Mouse (Mus musculus) liver, embryonic 15.5 days (tissue): ENCODE results near the gene Pdzd2. TPM values are rescaled to one million over a fixed set of nuclear protein-coding genes. Genes with fewer than 3 reads are reported as not detected.

Experiments
- ATAC-seq: fragments of 200-750 bp; cut with Nextera tagmentation; 2 replicates; pipeline ENCODE4 v1.8.0; 2017; ENCODE audit warnings: moderate number of reproducible peaks, mild to moderate bottlenecking, moderate library complexity; ENCODE audit not compliant: insufficient read depth
- H3K27ac ChIP-seq: fragments of 300-500 bp; sonication (generic); replicated peaks from 2 replicates; pipeline ENCODE4 v1.5.1; 2015; ENCODE audit warnings: mild to moderate bottlenecking, inconsistent platforms
- H3K27me3 ChIP-seq: fragments of 300-500 bp; sonication (generic); 2 replicates; pipeline ENCODE4 v1.6.1; 2015; ENCODE audit warnings: mild to moderate bottlenecking, inconsistent platforms
- H3K36me3 ChIP-seq: fragments of 300-500 bp; sonication (generic); replicated peaks from 2 replicates; pipeline ENCODE4 v1.6.1; 2015; ENCODE audit warnings: moderate library complexity, mild to moderate bottlenecking, inconsistent platforms
- H3K4me1 ChIP-seq: fragments of 300-500 bp; sonication (generic); replicated peaks from 2 replicates; pipeline ENCODE4 v1.6.1; 2015; ENCODE audit warnings: inconsistent platforms
- H3K4me2 ChIP-seq: fragments of 300-500 bp; sonication (generic); 2 replicates; pipeline ENCODE4 v1.6.1; 2015; ENCODE audit warnings: moderate library complexity, mild to moderate bottlenecking, inconsistent platforms
- H3K4me3 ChIP-seq: fragments of 300-500 bp; sonication (generic); replicated peaks from 2 replicates; pipeline ENCODE4 v1.5.1; 2015; ENCODE audit warnings: mild to moderate bottlenecking, inconsistent platforms
- H3K9ac ChIP-seq: fragments of 300-500 bp; sonication (generic); 2 replicates; pipeline ENCODE4 v1.6.1; 2015; ENCODE audit warnings: moderate library complexity, mild to moderate bottlenecking, inconsistent platforms
- H3K9me3 ChIP-seq: fragments of 300-500 bp; sonication (generic); replicated peaks from 2 replicates; pipeline ENCODE4 v1.6.1; 2016; ENCODE audit warnings: inconsistent platforms
- WGBS: fragments of 180-500 bp; shearing (Covaris S2); methylation state at CpG from one replicate; pipeline ENCODE4 v1.1.7; 2015; ENCODE audit warnings: mixed read lengths; ENCODE audit not compliant: insufficient replicate concordance; 5-methylcytosine and 5-hydroxymethylcytosine counted together
- polyA plus RNA-seq: library from polyadenylated mRNA; unstranded; fragments of >200 nt; fragmentation: Nextera tagmentation; extraction: Ambion mirVana; gene quantifications from 2 replicates; pipeline ENCODE4 v1.2.1, GENCODE M21; 2015

Gene Pdzd2
- polyA plus RNA-seq, 1 experiment from 2014 or later: 0.78 TPM

- H3K9me3 ChIP-seq: no peaks in the 10 kb centered on the region
- 39% methylated on average over 5 of the region's 5 CpGs for WGBS
- H3K36me3 ChIP-seq: no peaks in the 10 kb centered on the region
- H3K4me3 ChIP-seq: no peak overlapping the region
- no peaks in the 10 kb centered on the region for H3K27me3 ChIP-seq
- H3K4me1 ChIP-seq: no peaks in the 10 kb centered on the region
- no peak overlapping the region for H3K9ac ChIP-seq
- no peak for ATAC-seq
- H3K27ac ChIP-seq: no peak overlapping the region
- no peak overlapping the region for H3K4me2 ChIP-seq
Measured at GRCm38 (mm10) chr15:12725256-12725655, 14.5 kb downstream of the Pdzd2 start.

GRCm38 (mm10) chr15:12721684-12722500, 17.8 kb downstream of the Pdzd2 start:
- Histone ChIP-seq H3K4me3 (no peak overlapping the region), H3K9me3 (no peaks in the 10 kb centered on the region), H3K9ac (no peak overlapping the region), H3K27ac (no peak overlapping the region), H3K4me2 (no peak overlapping the region), H3K27me3 (no peaks in the 10 kb centered on the region), H3K36me3 (no peaks in the 10 kb centered on the region), H3K4me1 (no peaks in the 10 kb centered on the region)
- ATAC-seq: no peak
- WGBS: 57% methylated on average over 6 of the region's 6 CpGs

GRCm38 (mm10) chr15:12718819-12719218, 20.9 kb downstream of the Pdzd2 start:
- Histone ChIP-seq H3K27me3 (no peaks in the 10 kb centered on the region), H3K27ac (no peak overlapping the region), H3K4me1 (no peaks in the 10 kb centered on the region), H3K9ac (no peak overlapping the region), H3K36me3 (no peaks in the 10 kb centered on the region), H3K9me3 (no peaks in the 10 kb centered on the region), H3K4me3 (no peak overlapping the region), H3K4me2 (no peak overlapping the region)
- WGBS: 79% methylated on average over 14 of the region's 14 CpGs
- no peak for ATAC-seq

GRCm38 (mm10) chr15:12717410-12717809, 22.3 kb downstream of the Pdzd2 start:
- 66% methylated on average over 3 of the region's 3 CpGs for WGBS
- Histone ChIP-seq H3K9me3 (no peaks in the 10 kb centered on the region), H3K36me3 (no peaks in the 10 kb centered on the region), H3K27ac (no peak overlapping the region), H3K27me3 (no peaks in the 10 kb centered on the region), H3K4me2 (no peak overlapping the region), H3K4me3 (no peak overlapping the region), H3K9ac (no peak overlapping the region), H3K4me1 (no peaks in the 10 kb centered on the region)
- ATAC-seq: no peak

DNA sequence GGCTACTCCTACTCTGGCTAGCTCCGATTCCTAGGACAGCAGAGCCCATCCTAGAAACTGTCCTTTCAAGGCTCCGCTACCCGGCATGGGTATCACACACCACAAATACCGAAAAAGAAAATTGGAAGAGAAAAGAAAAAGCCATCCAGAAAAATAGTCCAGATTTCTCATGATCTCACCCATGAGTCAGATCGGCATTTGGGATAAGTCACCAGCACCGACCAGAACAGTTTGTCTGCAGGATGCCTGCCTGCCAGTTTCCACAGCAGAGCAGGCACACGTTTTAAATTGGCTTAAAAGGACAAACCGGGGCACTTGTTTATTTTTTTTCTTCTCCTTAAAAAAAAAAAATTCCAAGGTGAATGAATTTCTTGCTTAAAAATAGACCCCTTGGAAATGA, 22.8 kb downstream of the Pdzd2 start:
- Histone ChIP-seq H3K4me2 (no peak overlapping the region), H3K4me1 (no peaks in the 10 kb centered on the region), H3K27me3 (no peaks in the 10 kb centered on the region), H3K4me3 (no peak overlapping the region), H3K27ac (no peak overlapping the region), H3K9me3 (no peaks in the 10 kb centered on the region), H3K9ac (no peak overlapping the region), H3K36me3 (no peaks in the 10 kb centered on the region)
- WGBS: 69% methylated on average over 8 of the region's 8 CpGs
- ATAC-seq: no peak

DNA sequence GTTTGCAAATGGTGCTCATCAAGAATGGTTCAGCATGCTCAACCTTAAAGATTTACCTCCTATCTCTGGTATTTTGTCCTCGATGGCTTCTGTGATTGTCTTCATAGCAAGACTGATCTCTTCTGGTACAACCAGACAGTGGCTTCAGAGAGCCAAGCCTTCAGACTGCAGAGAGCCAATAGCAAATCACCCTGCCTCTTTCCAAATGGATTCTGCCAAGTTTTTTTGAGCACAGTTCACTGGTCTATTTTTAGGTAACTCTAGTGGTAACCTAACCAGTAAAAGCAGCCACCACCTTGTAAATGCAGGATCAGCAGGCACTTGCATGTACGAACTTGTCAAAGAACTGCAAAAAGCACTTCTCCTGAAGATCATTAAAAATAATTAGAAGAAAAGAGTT, 25.4 kb downstream of the Pdzd2 start:
- Histone ChIP-seq H3K27me3 (no peaks in the 10 kb centered on the region), H3K9me3 (no peaks in the 10 kb centered on the region), H3K4me3 (no peak overlapping the region), H3K27ac (no peak overlapping the region), H3K9ac (no peak overlapping the region), H3K4me1 (no peaks in the 10 kb centered on the region), H3K36me3 (no peaks in the 10 kb centered on the region), H3K4me2 (no peak overlapping the region)
- 63% methylated on average over 2 of the region's 2 CpGs for WGBS
- no peak for ATAC-seq

DNA sequence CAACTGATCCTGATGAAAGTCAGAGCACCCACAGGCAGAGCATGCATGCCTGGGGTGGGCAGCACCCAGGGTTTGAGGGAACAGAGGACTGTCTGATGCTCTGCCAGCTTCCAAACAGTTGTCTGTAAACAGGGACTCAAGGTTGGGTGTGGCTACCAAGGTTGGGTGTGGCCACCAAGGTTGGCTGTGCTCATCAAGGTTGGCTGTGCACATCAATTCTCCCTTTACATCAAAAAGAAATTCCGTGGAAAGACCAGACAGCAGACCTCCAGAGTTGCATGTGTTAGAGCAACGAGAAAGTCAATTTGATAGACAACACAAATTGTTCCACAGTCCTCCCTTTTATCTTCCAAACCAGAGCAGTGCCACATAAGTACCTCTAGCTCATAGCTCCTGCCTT, 26.5 kb downstream of the Pdzd2 start:
- Histone ChIP-seq H3K4me2 (no peak overlapping the region), H3K27ac (no peak overlapping the region), H3K4me3 (no peak overlapping the region), H3K27me3 (no peaks in the 10 kb centered on the region), H3K9ac (no peak overlapping the region), H3K4me1 (no peaks in the 10 kb centered on the region), H3K36me3 (no peaks in the 10 kb centered on the region), H3K9me3 (no peaks in the 10 kb centered on the region)
- no peak for ATAC-seq
- 39% methylated on average over 2 of the region's 2 CpGs for WGBS

DNA sequence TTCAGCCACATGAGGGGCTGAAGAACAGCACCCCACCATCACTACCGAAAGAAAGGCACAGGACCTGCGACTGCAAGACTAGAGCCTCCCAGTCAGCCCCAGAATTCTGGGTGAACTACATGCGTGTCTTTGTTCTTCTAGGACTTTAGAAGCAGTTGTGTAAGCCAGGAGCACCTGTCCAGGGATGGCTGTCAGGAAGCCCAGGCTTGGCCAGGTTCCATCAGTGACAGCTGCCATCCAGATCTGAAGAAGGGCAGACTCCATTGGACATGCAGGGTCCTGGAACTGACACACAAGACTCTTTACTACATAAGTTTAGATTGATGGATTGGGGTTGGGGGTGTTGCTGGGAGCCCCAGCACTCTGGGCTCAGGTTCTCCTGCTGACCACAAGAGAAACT, 29.7 kb downstream of the Pdzd2 start:
- Histone ChIP-seq H3K27me3 (no peaks in the 10 kb centered on the region), H3K4me1 (no peaks in the 10 kb centered on the region), H3K27ac (no peak overlapping the region), H3K36me3 (no peaks in the 10 kb centered on the region), H3K9ac (no peak overlapping the region), H3K9me3 (no peaks in the 10 kb centered on the region), H3K4me3 (no peak overlapping the region), H3K4me2 (no peak overlapping the region)
- ATAC-seq: no peak
- 63% methylated on average over 3 of the region's 3 CpGs for WGBS

DNA sequence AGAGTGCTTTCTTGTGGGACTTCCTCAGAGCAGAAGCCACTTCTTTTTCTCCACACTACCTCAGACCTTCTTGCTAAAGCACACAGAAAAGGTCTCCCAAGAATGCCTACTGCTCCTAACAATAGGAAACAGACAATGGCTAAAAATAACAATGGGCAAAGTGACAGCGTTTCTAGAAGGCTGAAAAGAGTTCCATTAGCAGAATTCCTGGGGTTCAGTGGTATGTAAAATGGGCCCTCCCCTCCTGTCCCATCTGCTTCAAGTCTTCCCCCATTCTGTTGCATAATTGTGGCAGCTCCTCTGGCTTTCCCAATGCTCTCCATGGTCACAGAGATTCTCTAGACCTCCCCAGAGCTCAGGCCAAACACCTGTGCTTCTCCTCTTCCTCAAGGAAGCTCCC, 31.4 kb downstream of the Pdzd2 start:
- no peak overlapping the region for H3K4me2 ChIP-seq
- H3K27ac ChIP-seq: no peak overlapping the region
- no peak overlapping the region for H3K4me3 ChIP-seq
- H3K9ac ChIP-seq: no peak overlapping the region
- no peaks in the 10 kb centered on the region for H3K4me1 ChIP-seq
- H3K27me3 ChIP-seq: no peaks in the 10 kb centered on the region
- no peak for ATAC-seq
- 18% methylated on average over 1 of the region's 1 CpGs for WGBS
- H3K36me3 ChIP-seq: no peaks in the 10 kb centered on the region
- H3K9me3 ChIP-seq: no peaks in the 10 kb centered on the region

DNA sequence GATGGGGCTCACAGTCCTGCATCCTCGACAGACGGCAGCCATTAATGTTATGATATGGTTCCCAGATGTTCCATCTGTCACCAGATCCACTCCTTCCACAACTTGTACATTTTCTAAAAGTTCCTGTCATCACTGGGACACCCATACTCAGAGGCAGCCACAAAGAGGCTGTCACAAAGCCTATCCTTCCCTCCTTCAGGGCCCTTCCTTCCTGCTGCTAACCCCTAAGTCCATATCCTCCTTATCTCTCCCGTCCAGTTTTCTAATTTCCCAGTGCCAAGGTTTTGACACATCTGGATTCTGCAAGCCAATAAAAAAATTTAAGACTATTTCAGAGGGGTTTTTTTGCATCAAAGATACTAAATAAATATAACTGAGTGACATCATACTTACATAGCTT, 32.8 kb downstream of the Pdzd2 start:
- H3K36me3 ChIP-seq: no peaks in the 10 kb centered on the region
- no peak overlapping the region for H3K9ac ChIP-seq
- no peaks in the 10 kb centered on the region for H3K9me3 ChIP-seq
- no peak for ATAC-seq
- 28% methylated on average over 3 of the region's 3 CpGs for WGBS
- no peak overlapping the region for H3K4me3 ChIP-seq
- no peaks in the 10 kb centered on the region for H3K4me1 ChIP-seq
- H3K27me3 ChIP-seq: no peaks in the 10 kb centered on the region
- H3K27ac ChIP-seq: no peak overlapping the region
- no peak overlapping the region for H3K4me2 ChIP-seq

DNA sequence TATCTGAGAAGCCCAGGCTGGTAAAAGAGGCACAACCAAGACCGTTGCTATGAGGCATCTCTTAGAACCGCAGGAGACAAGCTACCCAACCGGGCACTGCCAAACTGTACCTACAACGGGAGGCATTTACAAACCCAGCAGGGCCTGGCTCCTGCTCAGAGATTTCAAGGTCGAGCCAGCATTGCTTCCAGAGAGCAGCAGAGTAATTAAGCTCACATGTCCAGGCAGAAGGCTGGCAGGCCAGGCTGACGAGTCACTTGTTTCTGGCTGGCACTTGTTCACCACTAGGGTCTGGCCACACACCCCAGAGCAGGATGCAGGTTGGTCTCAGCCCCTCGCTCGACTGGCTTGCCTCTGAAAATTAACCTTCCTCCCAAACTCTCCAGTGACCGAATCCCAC, 39.4 kb downstream of the Pdzd2 start:
- 48% methylated on average over 9 of the region's 9 CpGs for WGBS

DNA sequence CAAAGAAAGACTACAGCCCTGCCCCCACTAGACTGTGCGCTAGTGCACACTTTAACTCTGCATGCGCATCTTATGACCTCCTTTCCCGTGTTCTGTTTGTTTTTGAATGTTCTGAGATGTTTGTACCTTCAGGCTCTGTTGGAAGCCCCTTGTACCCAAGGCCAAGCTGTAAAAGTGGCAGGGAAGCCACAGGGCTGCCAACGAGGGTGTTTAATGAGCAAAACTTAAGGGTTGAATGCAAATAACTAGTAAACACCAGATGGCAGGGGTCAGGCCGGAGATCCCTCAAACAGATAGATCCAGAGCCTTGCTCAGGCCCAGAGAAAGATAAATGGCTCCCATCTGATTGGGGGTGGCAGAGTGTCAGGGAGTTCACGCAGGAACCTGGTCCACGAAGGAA, 42.0 kb downstream of the Pdzd2 start:
- H3K4me2 ChIP-seq: no peak overlapping the region
- no peak overlapping the region for H3K4me3 ChIP-seq
- no peaks in the 10 kb centered on the region for H3K36me3 ChIP-seq
- no peaks in the 10 kb centered on the region for H3K9me3 ChIP-seq
- no peak overlapping the region for H3K9ac ChIP-seq
- 58% methylated on average over 7 of the region's 7 CpGs for WGBS
- no peak for ATAC-seq
- H3K4me1 ChIP-seq: no peaks in the 10 kb centered on the region
- no peak overlapping the region for H3K27ac ChIP-seq
- no peaks in the 10 kb centered on the region for H3K27me3 ChIP-seq

More for the DNA sequence above, 39.4 kb downstream of the Pdzd2 start:
- no peak for ATAC-seq
- Histone ChIP-seq H3K27ac (no peak overlapping the region), H3K9ac (no peak overlapping the region), H3K4me1 (no peaks in the 10 kb centered on the region), H3K4me2 (no peak overlapping the region), H3K4me3 (no peak overlapping the region), H3K9me3 (no peaks in the 10 kb centered on the region), H3K36me3 (no peaks in the 10 kb centered on the region), H3K27me3 (no peaks in the 10 kb centered on the region)
